Mouse (Mus musculus): ENCODE results near the gene Pkp4. TPM values are rescaled to one million over a fixed set of nuclear protein-coding genes. Genes with fewer than 3 reads are reported as not detected.

Gene Pkp4
- polyA plus RNA-seq, 1 experiment from 2014 or later = 15.0 TPM

GRCm38 (mm10) chr2:59261203-59261602 lies 100.6 kb downstream of the Pkp4 start:
- no peak overlapping the region for H3K27ac ChIP-seq
- no peak overlapping the region for H3K4me3 ChIP-seq
- H3K9me3 ChIP-seq (replicated peaks) = no peaks in the 10 kb centered on the region
- DNase-seq (ENCODE audit: low spot score) = no peak
- 94% methylated on average over 2 of the region's 2 CpGs for WGBS
- H3K4me1 ChIP-seq = peaks cover 9% of the 10 kb centered on the region
- H3K36me3 ChIP-seq = no peaks in the 10 kb centered on the region
- H3K27me3 ChIP-seq (ENCODE audit: low read depth, poor library complexity, severe bottlenecking) = no peaks in the 10 kb centered on the region

- WGBS = 62% methylated on average over 14 of the region's 14 CpGs
- peak; percentile 57 for DNase-seq (ENCODE audit: low spot score)
- Histone ChIP-seq H3K36me3 (no peaks in the 10 kb centered on the region), H3K27ac (no peak overlapping the region), H3K4me3 (peak overlapping the region; percentile 14; the same call in 1 of the 2 replicates), H3K9me3 (replicated peaks) (no peaks in the 10 kb centered on the region), H3K27me3 (ENCODE audit: low read depth, poor library complexity, severe bottlenecking) (no peaks in the 10 kb centered on the region), H3K4me1 (peaks cover 10% of the 10 kb centered on the region)
Measured at GRCm38 (mm10) chr2:59266428-59266827, 105.8 kb downstream of the Pkp4 start.

- WGBS = 93% methylated on average over 8 of the region's 8 CpGs
- Histone ChIP-seq H3K4me1 (no peaks in the 10 kb centered on the region), H3K9me3 (replicated peaks) (no peaks in the 10 kb centered on the region), H3K27me3 (ENCODE audit: low read depth, poor library complexity, severe bottlenecking) (no peaks in the 10 kb centered on the region), H3K27ac (no peak overlapping the region), H3K36me3 (no peaks in the 10 kb centered on the region), H3K4me3 (no peak overlapping the region)
- no peak for DNase-seq (ENCODE audit: low spot score)
Measured at GRCm38 (mm10) chr2:59271835-59272234, 111.2 kb downstream of the Pkp4 start.

- Histone ChIP-seq H3K27ac (no peak overlapping the region), H3K9me3 (replicated peaks) (no peaks in the 10 kb centered on the region), H3K4me1 (no peaks in the 10 kb centered on the region), H3K4me3 (no peak overlapping the region), H3K27me3 (ENCODE audit: low read depth, poor library complexity, severe bottlenecking) (no peaks in the 10 kb centered on the region), H3K36me3 (no peaks in the 10 kb centered on the region)
- no peak for DNase-seq (ENCODE audit: low spot score)
- WGBS = 75% methylated on average over 6 of the region's 6 CpGs
Measured at GRCm38 (mm10) chr2:59272713-59273112, 112.1 kb downstream of the Pkp4 start.

- 86% methylated on average over 7 of the region's 7 CpGs for WGBS
- peaks cover 4% of the 10 kb centered on the region; the same call in 1 of the 2 replicates for H3K4me1 ChIP-seq
- DNase-seq (ENCODE audit: low spot score) = no peak
- no peak overlapping the region for H3K4me3 ChIP-seq
- H3K27ac ChIP-seq = no peak overlapping the region
- H3K27me3 ChIP-seq (ENCODE audit: low read depth, poor library complexity, severe bottlenecking) = no peaks in the 10 kb centered on the region
- H3K9me3 ChIP-seq (replicated peaks) = no peaks in the 10 kb centered on the region
- H3K36me3 ChIP-seq = no peaks in the 10 kb centered on the region
Measured at GRCm38 (mm10) chr2:59280914-59281562, 120.4 kb downstream of the Pkp4 start.

GRCm38 (mm10) chr2:59282966-59283365 lies 122.3 kb downstream of the Pkp4 start:
- Histone ChIP-seq H3K4me3 (no peak overlapping the region), H3K9me3 (replicated peaks) (no peaks in the 10 kb centered on the region), H3K36me3 (no peaks in the 10 kb centered on the region), H3K4me1 (peaks cover 4% of the 10 kb centered on the region; the same call in 1 of the 2 replicates), H3K27me3 (ENCODE audit: low read depth, poor library complexity, severe bottlenecking) (no peaks in the 10 kb centered on the region), H3K27ac (no peak overlapping the region)
- WGBS = 97% methylated on average over 6 of the region's 6 CpGs
- DNase-seq (ENCODE audit: low spot score) = no peak

- Histone ChIP-seq H3K36me3 (no peaks in the 10 kb centered on the region), H3K9me3 (replicated peaks) (no peaks in the 10 kb centered on the region), H3K4me3 (no peak overlapping the region), H3K4me1 (peaks cover 4% of the 10 kb centered on the region; the same call in 1 of the 2 replicates), H3K27me3 (ENCODE audit: low read depth, poor library complexity, severe bottlenecking) (no peaks in the 10 kb centered on the region), H3K27ac (no peak overlapping the region)
- no peak for DNase-seq (ENCODE audit: low spot score)
- WGBS = 91% methylated on average over 5 of the region's 5 CpGs
Measured at GRCm38 (mm10) chr2:59284216-59284615, 123.6 kb downstream of the Pkp4 start.

- peaks cover 9% of the 10 kb centered on the region for H3K4me1 ChIP-seq
- H3K36me3 ChIP-seq = no peaks in the 10 kb centered on the region
- no peaks in the 10 kb centered on the region for H3K27me3 ChIP-seq (ENCODE audit: low read depth, poor library complexity, severe bottlenecking)
- H3K9me3 ChIP-seq (replicated peaks) = no peaks in the 10 kb centered on the region
- no peak for DNase-seq (ENCODE audit: low spot score)
- WGBS = 93% methylated on average over 8 of the region's 8 CpGs
- no peak overlapping the region for H3K4me3 ChIP-seq
- no peak overlapping the region for H3K27ac ChIP-seq
Measured at GRCm38 (mm10) chr2:59284734-59285490, 124.3 kb downstream of the Pkp4 start.

- Histone ChIP-seq H3K36me3 (no peaks in the 10 kb centered on the region), H3K4me1 (peaks cover 15% of the 10 kb centered on the region), H3K9me3 (replicated peaks) (no peaks in the 10 kb centered on the region), H3K27ac (no peak overlapping the region), H3K4me3 (no peak overlapping the region), H3K27me3 (ENCODE audit: low read depth, poor library complexity, severe bottlenecking) (no peaks in the 10 kb centered on the region)
- 93% methylated on average over 1 of the region's 1 CpGs for WGBS
- DNase-seq (ENCODE audit: low spot score) = no peak
Measured at GRCm38 (mm10) chr2:59285581-59285980, 124.9 kb downstream of the Pkp4 start.

GRCm38 (mm10) chr2:59286247-59286646 lies 125.6 kb downstream of the Pkp4 start:
- no peaks in the 10 kb centered on the region for H3K27me3 ChIP-seq (ENCODE audit: low read depth, poor library complexity, severe bottlenecking)
- H3K36me3 ChIP-seq = no peaks in the 10 kb centered on the region
- H3K4me3 ChIP-seq = no peak overlapping the region
- H3K27ac ChIP-seq = no peak overlapping the region
- peaks cover 18% of the 10 kb centered on the region for H3K4me1 ChIP-seq
- DNase-seq (ENCODE audit: low spot score) = no peak
- H3K9me3 ChIP-seq (replicated peaks) = no peaks in the 10 kb centered on the region
- WGBS = 83% methylated on average over 9 of the region's 9 CpGs

GRCm38 (mm10) chr2:59287630-59288029 lies 127.0 kb downstream of the Pkp4 start:
- peaks cover 21% of the 10 kb centered on the region for H3K4me1 ChIP-seq
- no peak overlapping the region for H3K4me3 ChIP-seq
- DNase-seq (ENCODE audit: low spot score) = no peak
- no peaks in the 10 kb centered on the region for H3K9me3 ChIP-seq (replicated peaks)
- no peaks in the 10 kb centered on the region for H3K36me3 ChIP-seq
- H3K27me3 ChIP-seq (ENCODE audit: low read depth, poor library complexity, severe bottlenecking) = no peaks in the 10 kb centered on the region
- no peak overlapping the region for H3K27ac ChIP-seq
- 95% methylated on average over 8 of the region's 8 CpGs for WGBS

GRCm38 (mm10) chr2:59289411-59289810 lies 128.8 kb downstream of the Pkp4 start:
- H3K27me3 ChIP-seq (ENCODE audit: low read depth, poor library complexity, severe bottlenecking) = no peaks in the 10 kb centered on the region
- 93% methylated on average over 2 of the region's 2 CpGs for WGBS
- no peaks in the 10 kb centered on the region for H3K9me3 ChIP-seq (replicated peaks)
- H3K36me3 ChIP-seq = no peaks in the 10 kb centered on the region
- H3K4me1 ChIP-seq = peaks cover 21% of the 10 kb centered on the region
- no peak for DNase-seq (ENCODE audit: low spot score)
- H3K27ac ChIP-seq = no peak overlapping the region
- H3K4me3 ChIP-seq = no peak overlapping the region

- Histone ChIP-seq H3K9me3 (replicated peaks) (no peaks in the 10 kb centered on the region), H3K27ac (no peak overlapping the region), H3K27me3 (ENCODE audit: low read depth, poor library complexity, severe bottlenecking) (no peaks in the 10 kb centered on the region), H3K36me3 (no peaks in the 10 kb centered on the region), H3K4me3 (no peak overlapping the region), H3K4me1 (peaks cover 21% of the 10 kb centered on the region)
- 38% methylated on average over 3 of the region's 3 CpGs for WGBS
- no peak for DNase-seq (ENCODE audit: low spot score)
Measured at GRCm38 (mm10) chr2:59290391-59290790, 129.7 kb downstream of the Pkp4 start.

All from limb, embryonic 10.5 days (tissue).